Mouse (Mus musculus) spleen, adult 2 months (tissue): ENCODE data around the gene Sprr1b.

Experiments used
- CTCF ChIP-seq: fragments of 200-500 bp; IDR thresholded peaks from 2 replicates; pipeline ENCODE4 v1.5.1; 2011; ENCODE audit warnings: mild to moderate bottlenecking, inconsistent platforms; ENCODE audit not compliant: insufficient read depth, insufficient read length, insufficient replicate concordance; ENCODE audit errors: extremely low read depth
- POLR2A ChIP-seq: fragments of 200-500 bp; IDR thresholded peaks from 2 replicates; pipeline ENCODE4 v1.6.1; 2011; ENCODE audit warnings: low read depth, low read length, inconsistent platforms

- TF ChIP-seq CTCF (no peak), POLR2A (no peak)
Observed at GRCm38 (mm10) chr3:92432282-92432681, 6.3 kb downstream of the Sprr1b start, which contains the start of gene Sprr2k.
